Mouse (Mus musculus) CD8-positive naive resting alpha-beta T cell, adult 57 days (primary cell): ENCODE data around the gene Vwce. TPM values are rescaled to one million over a fixed set of nuclear protein-coding genes. Genes with fewer than 3 reads are reported as not detected.

Experiments
- total RNA-seq: library from RNA; stranded (reverse); gene quantifications from one replicate; pipeline ENCODE4 v1.2.4, GENCODE M21; 2023

The Vwce gene
- 7.6 TPM for total RNA-seq

DNA sequence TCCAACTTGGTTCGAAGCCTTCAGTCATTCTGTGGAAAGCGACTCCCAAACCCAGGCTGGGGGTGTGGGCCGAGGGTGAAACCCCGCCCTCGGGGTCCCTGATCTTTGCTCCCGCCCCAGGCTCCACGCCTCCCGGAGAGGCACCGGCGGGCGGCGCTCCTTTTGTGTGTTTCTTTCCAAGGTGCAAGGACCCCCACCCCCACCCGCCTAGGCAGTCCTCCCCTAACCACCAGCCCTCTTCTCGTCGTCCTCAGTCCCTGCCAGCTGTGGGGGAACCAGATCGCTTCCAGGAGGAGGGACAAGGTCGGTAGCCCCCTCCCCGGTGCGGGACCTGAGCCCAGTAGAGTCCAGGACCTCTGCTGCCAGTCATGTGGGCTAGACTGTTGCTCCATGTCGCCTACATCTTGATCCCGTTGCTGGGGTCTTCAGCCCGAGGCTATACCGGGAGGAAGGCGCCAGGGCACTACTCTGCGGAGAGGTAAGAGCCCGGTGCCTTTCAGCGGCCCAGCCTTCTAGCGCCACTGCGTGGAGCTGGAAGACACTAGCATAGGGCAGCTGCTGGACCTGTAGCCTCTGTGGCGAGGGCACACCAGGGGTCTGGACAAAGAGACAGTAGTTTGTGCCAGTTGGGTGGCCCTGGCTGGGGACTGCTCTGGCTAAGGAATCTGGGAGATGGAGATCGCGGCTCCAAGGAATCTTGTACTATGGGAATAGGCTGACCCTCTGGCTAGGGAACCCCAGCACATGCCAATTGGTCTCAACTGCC is at the start of gene Vwce:
Gene Vwce (plus strand): TSS at position 108 of the 766 bp plus-strand sequence.

DNA sequence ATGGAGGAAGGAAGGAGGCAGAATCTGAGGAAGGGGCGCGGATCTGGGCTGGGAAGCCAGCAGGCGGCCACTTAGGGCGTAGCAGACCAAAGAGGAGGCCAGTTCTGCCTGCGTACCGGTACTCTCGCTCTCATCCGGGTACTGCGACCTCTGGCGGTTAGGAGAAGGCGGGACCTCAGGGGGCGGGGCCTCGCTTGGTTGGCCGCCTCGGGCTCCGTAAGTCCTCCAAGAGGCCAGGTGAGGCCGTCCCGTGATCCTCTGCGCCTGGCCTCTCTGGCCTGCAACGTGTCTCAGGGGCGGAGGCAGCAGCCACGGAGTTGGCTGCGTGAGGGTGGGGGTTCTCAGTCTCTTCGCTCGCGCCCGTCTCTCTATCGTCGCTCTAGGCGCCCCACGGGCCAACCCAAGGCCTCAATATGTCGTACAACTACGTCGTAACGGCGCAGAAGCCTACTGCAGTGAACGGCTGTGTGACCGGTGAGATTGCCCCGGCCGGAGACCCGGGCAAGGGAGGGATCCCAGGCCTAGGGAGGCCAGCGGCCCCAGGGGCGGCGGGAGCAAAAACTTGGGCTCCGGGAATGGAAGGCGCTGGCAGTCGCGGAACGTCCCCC is 28.6 kb upstream of the Vwce start, which contains the start of the genes Ddb1 and Tkfc:
Gene Ddb1 (plus strand): TSS at position 35 of the 608 bp plus-strand sequence.
Gene Tkfc (minus strand): TSS at position 362 of the 608 bp plus-strand sequence.

DNA sequence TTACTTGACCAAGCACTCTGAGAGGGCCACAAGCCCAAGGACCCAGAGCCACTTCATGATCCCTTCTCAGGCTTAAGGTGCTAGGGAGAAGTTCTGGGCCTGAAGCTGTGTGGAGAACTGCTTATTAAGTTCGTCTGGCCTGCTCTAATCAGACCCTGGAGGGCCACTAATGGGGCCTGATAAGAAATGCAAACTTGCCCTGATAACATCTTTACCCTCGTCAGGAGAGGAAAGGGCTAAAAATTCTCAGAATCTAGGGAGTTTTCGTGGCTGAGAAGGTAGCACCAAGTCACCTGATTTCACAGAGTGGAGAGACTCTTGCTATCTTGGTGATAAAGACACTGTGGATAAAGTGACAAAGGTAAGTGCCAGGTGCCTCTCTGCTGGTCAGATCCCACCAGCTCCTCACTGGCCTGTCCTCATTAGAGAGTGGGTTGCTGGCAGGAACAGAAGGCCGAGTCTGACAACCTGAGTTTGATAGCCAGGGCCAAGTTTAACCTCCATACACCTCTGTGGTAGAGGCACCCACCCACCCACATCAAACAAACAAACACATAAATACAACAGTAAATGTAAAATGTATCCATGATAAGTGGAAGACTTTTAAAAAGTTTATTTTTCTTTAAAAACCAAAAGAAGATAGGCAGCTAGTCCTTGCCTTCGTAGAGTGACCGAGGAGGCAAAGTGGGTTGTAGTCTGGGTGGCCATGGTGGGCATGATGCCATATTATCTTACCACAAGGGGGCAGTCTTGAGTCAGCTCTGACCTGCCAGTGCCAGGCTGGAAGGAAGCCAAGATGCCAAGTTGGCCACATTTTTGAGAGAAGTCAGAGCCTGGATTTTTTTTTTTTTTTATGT is 44.1 kb downstream of the Vwce start, which contains the start of gene Pga5:
Gene Pga5 (minus strand): TSS at position 157 of the 857 bp plus-strand sequence.

DNA sequence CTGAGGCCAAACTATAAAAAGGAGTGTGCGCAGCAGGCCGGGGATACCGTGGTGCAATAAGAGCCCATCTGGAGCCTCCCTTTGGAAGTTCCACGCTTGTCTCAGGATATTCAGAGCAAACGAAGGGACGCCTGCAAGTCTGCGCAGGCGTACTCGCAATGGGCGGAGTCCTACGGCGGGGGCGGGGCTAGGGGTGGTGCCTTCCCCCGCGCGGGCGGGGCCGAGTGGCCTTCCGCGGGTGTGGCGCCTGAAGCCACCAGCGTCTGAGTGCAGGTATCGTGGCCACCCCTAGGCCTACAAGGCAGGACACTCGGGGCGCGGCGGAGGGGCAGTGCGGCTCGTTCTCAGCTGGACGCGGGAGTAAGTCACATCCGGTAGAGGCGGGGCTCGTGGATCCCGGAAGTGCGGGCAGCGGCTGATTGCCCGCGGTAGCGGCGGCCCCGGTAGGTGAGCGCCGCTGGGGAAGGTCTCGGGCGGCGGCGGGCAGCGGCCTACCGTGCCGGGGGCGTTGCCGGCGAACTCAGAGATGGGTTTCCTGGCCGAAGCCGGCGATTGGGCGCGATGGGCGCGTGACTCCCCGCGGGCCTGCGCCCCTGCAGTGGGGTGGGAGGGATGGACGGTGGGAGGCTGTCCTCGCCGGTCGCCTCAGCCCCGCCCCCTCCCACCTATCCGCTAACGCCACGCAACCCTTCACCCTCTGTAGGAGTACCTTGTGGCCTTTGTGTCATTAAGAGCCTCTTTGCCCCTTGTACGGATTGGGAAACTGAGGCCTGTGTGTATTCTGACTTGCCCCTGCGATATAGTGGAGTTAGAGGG is 54.7 kb downstream of the Vwce start, which contains the start of gene Vps37c:
Gene Vps37c (plus strand): TSS at position 199 of the 816 bp plus-strand sequence.

Other genes with a start within 250 kb of the Vwce start
- gene Syt7, start 245.1 kb upstream of the Vwce start, total RNA-seq = not detected
- gene Lrrc10b, start 176.7 kb upstream of the Vwce start, total RNA-seq = not detected
- 10.7 TPM for gene Ppp1r32, start 151.3 kb upstream of the Vwce start, total RNA-seq
- gene Cpsf7, start 108.9 kb upstream of the Vwce start, total RNA-seq = 131 TPM
- gene Sdhaf2, start 108.1 kb upstream of the Vwce start, total RNA-seq = 51.1 TPM
- gene Tmem216, start 78.0 kb upstream of the Vwce start, total RNA-seq = 8.0 TPM
- gene Cyb561a3, start 57.0 kb upstream of the Vwce start, total RNA-seq = 34.7 TPM
- gene Tmem138, start 56.9 kb upstream of the Vwce start, total RNA-seq = 6.6 TPM
- gene Ddb1, start 28.9 kb upstream of the Vwce start, total RNA-seq = 211 TPM
- gene Tkfc, start 28.6 kb upstream of the Vwce start, total RNA-seq = 7.0 TPM
- gene Pga5, start 43.9 kb downstream of the Vwce start, total RNA-seq = not detected
- gene Vps37c, start 54.5 kb downstream of the Vwce start, total RNA-seq = 18.1 TPM
- gene Cd5, start 104.8 kb downstream of the Vwce start, total RNA-seq = 143 TPM
- 177 TPM for gene Cd6, start 195.8 kb downstream of the Vwce start, total RNA-seq
- gene Slc15a3, start 205.5 kb downstream of the Vwce start, total RNA-seq = 4.6 TPM
- 0.12 TPM for gene Tmem132a, start 235.7 kb downstream of the Vwce start, total RNA-seq
- 24.1 TPM for gene Tmem109, start 247.8 kb downstream of the Vwce start, total RNA-seq